Mouse (Mus musculus) lung, postnatal 25 days (tissue): ENCODE data around the gene Spns2.
"Not testable (repeated sequence)": the region's sequence is repeated elsewhere in the genome, so short reads cannot be mapped to it uniquely, and the experiment has no call there.

Source experiments
- DNase-seq: peaks from one replicate; pipeline ENCODE4 v3.0.0; 2022; ENCODE audit warnings: low spot score

Spns2 gene

DNA sequence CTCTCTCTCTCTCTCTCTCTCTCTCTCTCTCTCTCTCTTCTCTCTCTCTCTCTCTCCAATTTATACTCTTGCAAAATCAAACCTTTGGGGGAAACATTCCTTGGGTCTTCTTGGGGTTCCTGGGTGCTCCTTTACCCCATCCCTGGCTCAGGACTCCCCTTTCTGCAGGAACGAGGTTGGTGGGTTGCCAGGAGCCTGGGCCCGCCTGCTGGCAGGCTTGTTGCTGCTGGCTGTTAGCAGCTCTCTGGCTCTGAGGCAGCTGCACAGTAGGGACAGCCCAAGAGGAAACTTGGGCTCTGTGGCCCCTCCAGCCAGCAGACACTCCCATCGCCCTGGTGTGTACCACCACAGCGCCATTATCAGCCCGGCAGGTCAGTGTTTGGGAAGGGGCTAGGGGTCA, 53.4 kb downstream of the Spns2 start:
- DNase-seq = no peak

DNA sequence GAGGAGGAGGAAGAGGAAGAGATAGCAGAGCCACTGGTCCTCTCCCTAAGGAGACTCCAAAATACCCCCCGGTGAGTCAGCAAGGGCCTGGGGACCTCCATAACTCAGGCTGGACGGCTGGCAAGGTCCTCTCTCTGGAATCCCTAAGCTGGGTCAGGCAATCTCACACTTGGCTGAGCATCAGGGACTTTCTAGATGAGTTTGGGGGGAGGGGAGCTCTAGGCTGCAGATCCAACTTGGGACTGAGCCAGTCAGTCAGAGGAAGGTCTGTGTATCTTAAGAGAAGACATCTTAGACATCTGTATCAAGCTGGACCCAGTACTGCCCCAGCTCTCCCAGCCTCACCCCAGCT, 54.0 kb downstream of the Spns2 start:
- no peak for DNase-seq

DNA sequence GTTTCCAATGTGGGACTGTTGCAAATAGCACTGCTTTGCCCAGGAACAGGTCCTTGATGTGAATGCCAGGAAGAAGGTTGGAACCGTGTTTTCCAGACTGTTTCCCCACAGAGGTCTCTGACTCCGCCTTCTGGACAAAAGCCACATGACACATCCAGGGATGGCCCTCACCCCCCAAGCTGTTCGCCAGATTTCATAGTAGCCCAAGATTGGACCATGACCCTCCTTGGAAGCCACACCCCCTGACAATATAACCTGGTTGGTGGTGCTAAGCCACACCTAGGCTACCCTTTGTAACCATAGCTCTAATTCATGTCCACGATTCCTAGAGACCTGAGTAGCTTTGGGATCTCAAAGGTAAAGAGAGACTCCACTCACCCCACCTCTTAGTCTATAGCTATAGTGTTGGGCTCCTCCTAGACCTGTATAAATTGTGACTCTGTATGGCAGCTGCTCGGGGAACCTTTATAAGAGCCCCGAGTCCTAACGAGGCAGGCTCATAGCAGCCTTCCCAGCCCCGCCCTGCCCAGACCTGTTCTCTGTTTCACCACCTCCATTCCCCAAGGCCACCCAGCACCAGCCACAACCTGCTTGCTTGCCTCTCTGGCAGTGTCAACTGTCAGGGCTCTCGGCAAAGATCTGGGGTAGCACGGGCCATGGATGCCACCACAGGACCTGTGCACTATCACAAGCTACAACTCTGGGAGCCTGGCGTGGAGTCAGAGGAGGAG, 54.6 kb downstream of the Spns2 start, which contains the start of gene Ggt6:
Gene Ggt6 (plus strand): TSS at position 564 of the 731 bp plus-strand sequence.
- DNase-seq = no peak

DNA sequence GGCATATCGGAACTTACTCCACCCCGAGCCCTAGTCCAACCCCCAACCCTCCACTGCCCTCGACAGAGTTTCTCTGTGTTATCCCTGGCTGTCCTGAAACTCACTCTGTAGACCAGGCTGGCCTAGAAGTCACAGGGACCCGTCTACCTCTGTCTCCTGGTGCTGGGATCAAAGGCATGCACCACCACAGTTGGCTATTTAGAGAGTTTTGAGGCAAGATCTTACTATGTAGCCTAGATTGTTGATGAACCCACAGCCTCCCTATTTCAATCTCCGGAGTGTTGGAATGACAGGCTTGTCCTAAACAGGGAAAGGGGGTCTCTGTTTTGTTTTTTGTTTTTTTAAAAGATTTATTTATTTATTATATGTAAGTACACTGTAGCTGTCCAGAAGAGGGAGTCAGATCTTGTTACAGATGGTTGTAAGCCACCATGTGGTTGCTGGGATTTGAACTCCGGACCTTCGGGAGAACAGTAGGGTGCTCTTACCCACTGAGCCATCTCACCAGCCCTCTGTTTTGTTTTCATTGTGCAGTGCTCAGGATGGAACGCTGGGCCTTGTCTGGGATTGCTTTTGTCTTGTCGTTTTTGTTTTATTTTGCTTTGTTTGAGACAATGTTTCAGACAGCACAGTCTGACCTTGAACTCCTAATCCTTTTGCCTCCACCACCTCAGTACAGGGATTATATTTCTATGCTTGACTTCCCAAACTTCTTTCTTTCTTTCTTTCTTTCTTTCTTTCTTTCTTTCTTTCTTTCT, 59.2 kb downstream of the Spns2 start:
- not testable (repeated sequence) for DNase-seq

DNA sequence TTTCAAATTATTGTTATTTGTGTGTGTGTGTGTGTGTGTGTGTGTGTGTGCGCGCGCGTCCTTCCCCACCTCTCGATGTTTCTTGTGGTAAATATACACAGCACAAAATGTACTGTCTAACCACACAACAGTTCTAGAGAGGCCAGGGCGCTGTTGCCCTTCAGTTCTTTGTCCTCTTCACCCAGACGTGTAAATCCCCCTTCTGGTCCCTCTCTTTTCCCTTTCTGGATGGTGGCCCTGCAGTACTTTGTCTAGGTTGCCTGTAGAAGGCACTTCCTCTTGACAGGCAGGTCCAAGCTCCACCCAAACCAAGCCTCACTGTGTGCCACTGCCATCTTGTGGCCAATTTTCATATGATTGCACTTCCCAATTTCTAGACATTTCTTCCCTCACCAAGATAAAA, 60.4 kb downstream of the Spns2 start:
- peak; percentile 88 for DNase-seq

DNA sequence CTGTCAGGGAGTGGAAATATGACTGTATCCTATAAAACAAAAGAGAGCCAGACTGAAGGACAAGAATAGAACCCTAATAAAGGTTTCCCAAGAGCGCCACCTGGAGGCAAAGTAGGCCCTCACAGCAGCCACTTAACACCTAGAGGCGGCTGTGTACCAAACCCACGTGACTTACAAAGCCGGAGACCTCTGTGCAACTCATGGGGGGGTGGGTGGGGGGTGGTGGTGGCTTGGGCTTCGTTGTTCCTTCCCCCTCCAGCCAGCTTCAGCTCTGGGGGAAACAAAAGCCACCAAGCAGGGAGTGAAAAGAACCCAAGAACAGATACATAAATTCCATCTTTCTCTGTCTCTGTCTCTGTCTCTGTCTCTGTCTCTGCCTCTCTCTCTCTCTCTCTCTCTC, 61.0 kb downstream of the Spns2 start:
- DNase-seq = peak; percentile 91

DNA sequence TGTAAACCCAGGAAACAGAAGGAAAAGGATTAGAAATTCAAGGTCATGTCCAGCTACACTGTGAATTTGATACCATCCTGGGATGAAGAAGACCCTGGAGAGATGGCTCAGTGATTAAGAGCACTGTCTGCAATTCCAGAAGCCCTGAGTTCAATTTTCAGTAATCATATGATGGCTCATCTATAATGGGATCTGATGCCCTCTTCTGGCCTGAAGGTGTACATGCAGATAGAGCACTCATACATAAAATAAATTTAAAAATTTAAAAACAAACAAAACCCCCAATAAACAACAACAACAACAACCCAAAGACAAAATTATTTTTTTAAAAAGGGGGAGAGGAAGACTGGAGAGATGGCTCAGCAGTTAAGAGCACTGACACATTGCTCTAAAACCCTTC, 62.8 kb downstream of the Spns2 start:
- DNase-seq = no peak

DNA sequence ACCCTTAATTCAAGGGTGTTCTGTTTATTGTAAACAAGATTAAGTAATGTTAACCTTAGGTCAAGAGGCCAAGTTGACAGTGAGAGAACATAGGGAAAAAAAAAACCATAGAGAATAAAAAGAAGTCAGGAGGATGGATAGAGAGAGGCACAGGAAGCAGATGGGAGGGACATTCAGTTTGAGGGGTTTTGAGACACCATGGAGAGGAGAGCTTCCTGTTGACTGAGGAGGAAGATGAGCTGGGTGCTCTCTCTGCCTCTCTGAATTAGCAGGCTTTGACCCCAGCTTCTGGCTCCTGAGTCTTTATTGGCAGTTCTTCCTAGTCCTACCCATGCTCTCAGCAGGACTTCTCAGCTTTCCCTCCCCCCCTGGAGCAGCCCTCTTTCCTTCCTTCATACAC, 64.5 kb downstream of the Spns2 start:
- DNase-seq = no peak

DNA sequence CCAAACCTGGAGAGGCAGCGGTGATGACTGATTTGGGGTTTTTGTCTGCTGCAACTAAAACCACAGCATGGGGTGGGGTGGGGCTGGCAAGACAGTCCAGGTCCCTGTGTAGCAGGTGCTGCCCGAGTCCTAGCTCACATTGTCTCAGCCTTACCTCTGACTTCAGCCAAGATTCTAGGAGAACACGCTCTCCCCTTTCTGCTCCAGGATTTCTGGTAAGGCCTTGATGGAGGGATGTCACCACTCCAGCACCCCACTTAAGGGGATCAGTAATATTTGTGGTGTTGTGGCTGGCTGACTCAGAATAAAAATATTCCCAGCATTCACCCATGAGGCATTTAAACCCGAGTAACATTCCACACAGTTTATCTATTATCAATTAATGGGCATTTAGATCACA, 66.0 kb downstream of the Spns2 start:
- no peak for DNase-seq

DNA sequence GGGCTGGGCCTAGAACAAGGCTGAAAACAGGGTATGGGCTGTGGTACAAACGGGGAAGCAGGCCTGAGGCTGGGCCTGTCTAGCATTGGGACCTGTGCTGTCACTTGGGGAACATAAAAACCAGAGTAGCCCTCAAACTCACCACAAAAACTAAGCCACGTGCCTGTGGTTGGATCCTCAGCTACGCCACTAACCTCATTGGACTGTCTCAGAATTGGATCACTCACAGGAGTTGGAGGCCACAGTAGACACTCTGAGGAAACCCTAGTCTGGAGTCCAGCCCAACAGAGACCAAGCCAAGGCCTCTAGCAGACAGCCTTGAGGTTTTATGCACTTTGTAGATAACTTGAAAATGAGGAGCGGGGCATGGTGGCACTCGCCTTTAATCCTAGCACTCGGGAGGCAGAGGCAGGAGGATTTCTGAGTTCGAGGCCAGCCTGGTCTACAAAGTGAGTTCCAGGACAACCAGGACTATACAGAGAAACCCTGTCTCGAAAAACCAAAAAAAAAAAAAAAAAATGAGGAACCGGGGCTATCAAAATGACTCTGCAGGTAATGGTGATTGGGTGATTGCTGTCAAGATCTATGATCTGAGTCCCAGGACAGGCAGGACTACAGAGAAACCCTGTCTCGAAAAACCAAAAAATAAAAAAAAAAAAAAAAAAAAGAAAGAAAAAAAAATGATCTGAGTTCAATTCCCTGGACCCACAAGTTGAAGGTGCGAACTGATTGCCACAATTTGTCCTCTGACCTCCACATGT, 68.0 kb downstream of the Spns2 start:
- no peak for DNase-seq

DNA sequence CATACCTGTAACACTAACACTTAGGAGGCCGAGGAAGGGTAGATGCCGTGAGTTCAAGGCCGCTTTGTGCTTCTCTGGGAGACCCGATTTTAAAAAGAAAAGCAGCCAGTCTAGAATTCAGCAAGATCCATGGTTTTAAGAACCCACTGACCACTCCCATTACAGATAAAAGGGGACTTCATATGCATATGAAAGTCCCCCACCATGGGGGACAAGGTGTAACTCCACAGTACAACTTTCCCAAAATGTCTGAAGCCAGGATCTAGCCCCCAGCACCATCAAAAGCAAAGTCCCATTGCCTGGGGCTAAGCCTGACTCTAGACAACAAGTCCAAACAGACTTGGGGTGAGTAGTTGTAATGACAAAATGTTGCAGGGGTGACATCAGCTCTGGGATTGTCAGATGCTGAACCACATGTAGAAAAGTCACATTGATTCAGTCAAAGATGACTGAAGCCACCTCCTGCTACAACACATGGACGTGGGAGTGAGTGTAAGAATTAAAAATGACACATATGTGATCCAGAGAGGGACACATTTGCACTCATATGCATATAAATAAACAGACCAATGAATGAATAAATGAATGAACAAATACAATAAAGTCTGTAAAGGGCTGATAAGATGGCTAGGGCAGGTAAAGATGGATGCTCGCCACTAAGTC, 69.1 kb downstream of the Spns2 start:
- DNase-seq = no peak

DNA sequence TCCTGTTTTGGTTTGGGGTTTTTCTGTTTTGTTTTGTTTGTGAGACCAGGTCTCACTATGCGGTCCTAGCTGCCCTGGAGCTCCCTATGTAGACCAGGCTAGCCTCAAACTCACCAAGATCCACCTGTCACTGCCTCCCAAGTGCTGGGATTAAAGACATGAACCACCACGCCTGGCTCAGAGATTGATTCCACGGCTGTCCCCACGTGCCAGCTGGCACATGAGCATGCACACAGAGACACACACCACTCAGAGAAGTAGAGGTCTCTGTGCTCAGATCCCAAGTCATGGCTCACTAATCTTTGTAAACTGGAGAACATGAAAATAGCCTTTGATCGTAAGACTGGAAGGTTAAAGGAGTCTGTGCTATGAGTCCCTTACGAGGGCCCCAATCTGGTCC, 70.7 kb downstream of the Spns2 start:
- DNase-seq = no peak

DNA sequence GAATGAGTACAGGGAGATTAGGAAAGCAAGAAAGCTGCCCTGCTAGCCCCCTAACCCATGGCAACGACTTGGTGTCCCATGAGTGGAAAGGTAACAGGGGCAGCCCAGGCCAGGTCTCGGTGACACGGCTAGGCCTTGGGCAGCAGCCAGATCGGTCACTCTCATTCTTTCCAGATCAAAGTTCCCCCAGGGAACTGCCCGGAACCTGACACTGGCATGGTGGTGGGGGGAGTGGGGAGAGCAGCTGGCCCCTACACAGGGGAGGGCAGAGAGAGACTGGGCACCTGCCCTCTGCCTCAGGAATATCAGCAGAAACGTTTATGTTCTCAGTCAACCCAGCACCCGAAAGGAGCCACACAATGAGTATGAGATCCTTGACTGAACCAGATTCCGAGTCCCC, 71.5 kb downstream of the Spns2 start:
- DNase-seq = no peak

DNA sequence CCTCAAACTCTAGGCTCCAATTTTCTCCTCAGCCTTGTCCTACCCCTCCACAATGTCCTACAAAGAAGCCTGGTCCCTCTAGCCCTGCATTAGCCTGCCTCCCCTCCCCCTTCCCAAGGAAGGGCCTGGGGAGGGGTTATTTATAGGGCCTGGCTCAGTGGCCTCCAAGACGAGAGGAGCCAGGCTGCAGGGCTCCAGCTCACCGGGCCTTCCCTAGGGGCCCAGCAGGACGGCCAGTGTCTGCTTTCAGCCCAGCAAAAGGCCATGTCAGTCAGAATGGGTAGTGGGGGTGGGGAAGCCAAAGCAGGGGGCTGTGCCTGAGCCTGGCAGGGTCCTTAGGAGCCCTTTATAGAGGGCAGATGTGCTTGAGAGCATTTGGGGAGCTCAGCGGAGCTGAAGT, 72.3 kb downstream of the Spns2 start:
- DNase-seq = no peak

DNA sequence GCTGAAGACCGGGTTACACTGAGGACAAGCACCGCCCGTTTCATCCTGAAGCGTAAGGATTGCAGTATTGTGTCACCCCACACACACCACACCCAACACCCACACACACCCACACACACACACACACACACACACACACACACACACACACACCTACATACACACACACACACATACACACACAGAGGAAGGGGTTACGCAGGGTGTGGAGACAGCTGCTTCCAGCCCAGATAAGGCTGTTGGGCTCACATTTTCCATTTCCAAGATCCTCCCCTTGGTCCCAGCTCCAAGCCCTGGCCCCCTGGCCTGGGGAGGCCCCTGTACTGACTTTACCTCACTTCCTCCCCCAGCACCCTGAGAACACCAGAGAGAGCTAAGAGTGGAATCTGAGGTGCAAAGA, 73.0 kb downstream of the Spns2 start:
- DNase-seq = no peak

DNA sequence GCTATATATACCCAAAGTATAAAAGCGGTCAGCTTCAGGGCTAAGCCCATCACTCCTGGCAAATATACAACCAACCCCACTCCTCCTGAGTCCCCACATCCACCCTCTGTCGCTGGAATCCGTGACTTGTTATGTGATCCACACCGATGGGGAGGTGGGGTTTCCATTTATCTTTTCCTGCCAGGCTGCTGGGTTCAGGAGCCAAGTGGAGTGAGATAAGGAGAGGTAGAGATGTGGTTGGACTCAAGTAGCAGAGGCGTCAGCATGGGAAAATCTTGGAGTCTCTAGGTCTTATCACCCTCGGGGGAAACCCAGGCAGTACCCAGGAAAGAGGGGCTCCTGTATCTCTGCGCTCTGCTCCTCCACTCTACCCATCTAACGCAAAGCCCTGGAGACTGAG, 74.5 kb downstream of the Spns2 start:
- DNase-seq = no peak

DNA sequence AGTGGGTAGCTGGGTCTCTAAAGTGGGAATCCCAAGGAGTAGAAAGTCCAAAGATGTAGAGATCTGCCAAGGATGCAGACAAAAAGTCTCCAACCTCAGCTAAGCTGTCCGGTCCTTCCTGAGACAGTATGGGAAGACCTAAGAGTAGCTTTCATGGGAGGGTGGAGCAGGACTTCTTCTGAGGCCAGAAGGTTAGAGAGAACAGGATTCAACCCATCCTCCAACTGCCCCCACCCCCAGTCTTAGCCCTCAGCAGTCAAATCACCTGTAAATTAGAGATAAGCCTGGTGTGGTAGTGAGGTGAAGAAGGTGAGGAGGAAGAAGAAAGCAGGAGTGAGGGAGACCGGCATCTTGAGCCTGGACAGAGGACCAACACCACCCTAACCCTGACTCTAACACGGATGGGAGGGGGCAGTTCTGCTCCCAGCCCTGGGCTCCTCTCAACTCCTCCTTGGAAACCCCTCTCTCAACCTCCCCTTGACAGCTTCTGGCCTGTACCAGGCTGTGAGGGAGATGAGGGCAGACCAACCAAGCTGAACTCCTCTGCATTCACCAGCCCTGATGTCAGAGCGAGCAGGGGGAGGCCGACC, 76.0 kb downstream of the Spns2 start:
- no peak for DNase-seq

DNA sequence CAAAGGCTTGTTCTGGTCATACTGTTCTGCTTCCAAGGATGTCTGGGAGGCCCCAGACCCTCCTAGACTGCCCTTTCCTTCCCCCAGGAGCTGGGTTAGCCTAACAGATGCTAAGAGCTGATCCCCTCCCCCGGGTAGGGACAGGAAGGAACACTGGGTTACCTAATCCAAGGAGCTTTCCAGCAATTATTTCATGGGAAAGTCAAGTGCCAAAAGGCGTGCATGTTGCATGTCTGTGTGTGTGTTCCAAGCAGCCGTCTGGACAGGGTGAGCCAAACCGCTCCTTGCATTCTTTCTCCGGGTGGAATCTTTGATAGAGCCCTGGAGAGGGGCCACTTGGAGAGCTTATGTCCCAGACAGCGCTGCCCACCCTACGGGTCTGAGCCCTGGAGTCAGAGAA, 76.7 kb downstream of the Spns2 start:
- peak; percentile 79 for DNase-seq

DNA sequence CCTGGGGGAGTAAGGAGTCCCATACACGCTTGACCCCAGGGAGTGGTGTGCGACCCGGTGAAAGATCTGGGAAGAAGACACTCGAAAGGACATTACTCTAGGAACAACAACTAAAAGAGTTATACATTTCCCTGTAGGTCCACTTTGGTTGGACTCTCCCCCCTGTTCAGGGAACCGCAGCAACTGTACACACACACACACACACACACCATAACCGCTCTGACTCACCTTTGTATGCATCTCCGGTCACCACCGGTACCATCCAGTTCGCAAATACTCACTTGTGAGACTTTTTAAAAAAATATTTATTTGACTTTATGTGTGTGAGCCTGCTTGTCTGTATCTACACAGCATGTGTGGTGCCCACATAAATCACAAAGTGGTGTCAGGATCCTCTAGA, 77.8 kb downstream of the Spns2 start:
- DNase-seq = no peak

DNA sequence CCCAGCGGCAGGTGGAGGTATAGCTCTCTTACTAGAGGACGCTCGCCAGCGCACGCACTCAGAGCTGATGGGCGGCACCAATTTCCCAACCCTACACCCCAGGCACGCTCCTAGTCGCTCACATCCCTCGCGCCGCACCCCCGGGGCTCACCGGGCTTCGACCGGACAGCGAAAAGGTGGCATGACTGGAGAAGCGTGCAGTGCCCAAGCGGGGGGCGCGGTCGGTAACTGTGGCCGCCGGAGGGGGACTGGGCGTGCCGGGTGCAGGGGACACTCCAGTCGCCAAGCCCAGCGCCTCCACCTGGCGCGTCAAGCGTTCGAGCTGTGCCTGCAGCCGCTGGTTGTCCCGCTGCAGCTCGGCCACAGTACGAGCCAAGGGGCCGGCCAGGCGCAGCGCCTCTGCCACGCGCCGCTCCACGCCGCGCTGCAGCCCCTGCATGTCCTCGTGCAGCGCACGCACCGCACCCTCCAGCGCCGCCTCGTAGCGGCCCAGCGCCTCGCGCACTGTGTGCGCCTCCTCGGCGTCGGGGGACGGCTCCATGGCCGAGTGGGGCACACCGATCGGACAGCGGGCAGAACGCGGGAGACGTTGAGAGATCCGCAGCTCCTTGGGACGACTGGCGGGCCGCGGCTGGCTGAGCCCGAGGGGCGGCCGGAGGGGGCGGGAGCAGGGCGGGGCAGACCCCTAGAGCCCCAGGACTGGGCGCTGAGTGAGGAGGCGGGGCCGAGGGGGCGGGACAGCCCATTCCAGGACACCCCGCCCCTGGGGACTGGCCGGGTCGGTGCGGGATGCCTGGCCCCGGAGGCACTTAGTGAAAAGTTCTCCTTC, 78.4 kb downstream of the Spns2 start, which contains the start of gene Smtnl2:
Gene Smtnl2 (minus strand): TSS at position 621 of the 829 bp plus-strand sequence.
- peak; percentile 92 for DNase-seq

DNA sequence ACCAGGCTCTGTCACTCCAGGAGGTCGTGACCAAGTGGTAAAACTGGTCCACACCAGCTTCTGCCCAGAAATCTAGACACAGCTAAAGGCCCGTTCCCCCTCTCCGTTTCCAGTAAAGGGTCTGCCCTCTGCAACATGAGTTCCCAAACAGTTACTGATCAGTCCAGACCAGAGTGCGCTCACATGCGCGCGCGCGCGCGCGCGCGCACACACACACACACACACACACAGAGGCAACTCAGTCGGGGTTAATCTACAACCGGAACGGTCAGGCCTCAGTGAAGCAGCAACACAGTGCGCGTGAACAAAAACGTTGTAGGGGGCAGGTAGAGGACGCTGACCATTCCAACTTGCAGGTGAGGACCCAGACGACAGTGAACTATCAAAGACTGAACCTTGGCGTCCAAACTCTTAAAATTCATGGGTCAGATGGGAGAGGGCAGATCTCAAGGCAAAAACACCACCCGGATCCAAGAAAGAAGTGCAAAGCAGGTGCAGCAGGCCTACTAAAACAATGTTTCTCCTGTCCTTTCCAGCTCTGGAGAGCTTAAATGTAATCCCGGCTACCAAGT, 79.1 kb downstream of the Spns2 start:
- no peak for DNase-seq
